Mouse (Mus musculus) olfactory bulb, adult 2 months (tissue): ENCODE measurements around the gene Olfr133.
"Not testable (repeated sequence)": the region's sequence is repeated elsewhere in the genome, so short reads cannot be mapped to it uniquely, and the experiment has no call there.

ENCODE experiments used
- CTCF ChIP-seq: fragments of 200-500 bp; IDR thresholded peaks from 2 replicates; pipeline ENCODE4 v1.5.1; 2012; ENCODE audit warnings: low read depth, mild to moderate bottlenecking, low read length, moderate library complexity; ENCODE audit not compliant: insufficient read depth
- POLR2A ChIP-seq: fragments of 200-500 bp; IDR thresholded peaks from 2 replicates; pipeline ENCODE4 v1.6.1; 2012; ENCODE audit warnings: mild to moderate bottlenecking, low read depth, low read length, moderate library complexity; ENCODE audit not compliant: insufficient read depth

DNA sequence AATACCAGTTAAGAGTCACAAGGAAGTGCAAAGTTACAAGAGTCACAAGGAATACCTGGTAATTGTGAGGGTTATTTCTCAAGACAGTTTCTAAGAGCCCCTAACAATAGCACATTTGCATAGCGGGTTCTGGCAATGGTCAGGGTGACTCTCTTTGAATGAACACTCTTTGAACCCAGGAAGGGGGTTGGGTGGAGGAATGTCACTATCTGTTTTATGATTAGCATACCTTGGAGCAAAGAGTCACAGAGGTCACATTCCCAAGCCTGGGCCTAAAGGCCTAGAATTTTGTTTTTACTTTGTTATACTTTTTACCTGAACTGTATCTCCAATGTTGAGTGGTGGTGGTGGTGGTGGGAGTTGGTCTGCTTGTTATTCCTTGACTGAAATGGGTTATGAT is 20.9 kb upstream of the Olfr133 start:
- TF ChIP-seq POLR2A, CTCF: not testable (repeated sequence)
